Mouse (Mus musculus) heart, adult 8-10 months (tissue): ENCODE results near the gene Cfl1. TPM values are rescaled to one million over a fixed set of nuclear protein-coding genes. Genes with fewer than 3 reads are reported as not detected.
A peak's percentile ranks its signal among the peaks of the same experiment; 100 is the strongest.

Experiments used
- DNase-seq: peaks from one replicate; pipeline ENCODE4 v3.0.0; 2022; ENCODE audit warnings: low spot score
- total RNA-seq, 4 experiments: library from RNA; stranded (reverse); gene quantifications; 2 replicates each; pipeline ENCODE4 v1.2.4; 2022

The Cfl1 gene
- total RNA-seq: 100 to 1,000 TPM; 142 to 201 (median 170) TPM

DNA sequence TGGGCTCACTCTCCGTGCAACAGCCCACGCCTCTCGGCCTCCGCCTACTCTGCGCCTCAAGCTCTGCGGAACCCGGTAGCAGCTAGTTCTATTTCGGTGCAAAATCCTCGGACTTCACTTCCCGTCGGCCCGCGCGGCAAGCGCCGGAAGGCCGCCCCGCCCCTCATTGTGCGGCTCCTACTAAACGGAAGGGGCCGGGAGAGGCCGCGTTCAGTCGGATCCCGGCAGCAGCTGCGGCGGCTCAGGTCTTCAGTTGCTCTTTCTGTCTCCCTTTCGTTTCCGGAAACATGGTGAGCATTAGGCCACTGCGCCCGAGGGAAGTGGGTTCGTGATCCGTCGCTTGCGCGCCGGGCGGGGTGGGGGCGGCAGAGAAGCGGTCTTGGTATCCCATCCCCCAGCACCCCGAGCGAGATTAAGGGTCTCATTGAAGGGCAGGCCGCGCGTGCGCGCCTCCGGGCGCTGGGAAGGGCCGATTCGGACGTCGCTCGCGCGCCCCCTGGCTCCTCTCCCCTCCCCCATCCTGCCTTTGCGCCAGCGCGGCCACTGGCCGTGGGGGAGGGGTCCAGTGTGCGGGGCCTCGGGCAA is at the start of gene Cfl1:
Gene Cfl1, plus strand, starts transcription at position 143 of the 585 bp plus-strand sequence.
- DNase-seq: peak; percentile 96

DNA sequence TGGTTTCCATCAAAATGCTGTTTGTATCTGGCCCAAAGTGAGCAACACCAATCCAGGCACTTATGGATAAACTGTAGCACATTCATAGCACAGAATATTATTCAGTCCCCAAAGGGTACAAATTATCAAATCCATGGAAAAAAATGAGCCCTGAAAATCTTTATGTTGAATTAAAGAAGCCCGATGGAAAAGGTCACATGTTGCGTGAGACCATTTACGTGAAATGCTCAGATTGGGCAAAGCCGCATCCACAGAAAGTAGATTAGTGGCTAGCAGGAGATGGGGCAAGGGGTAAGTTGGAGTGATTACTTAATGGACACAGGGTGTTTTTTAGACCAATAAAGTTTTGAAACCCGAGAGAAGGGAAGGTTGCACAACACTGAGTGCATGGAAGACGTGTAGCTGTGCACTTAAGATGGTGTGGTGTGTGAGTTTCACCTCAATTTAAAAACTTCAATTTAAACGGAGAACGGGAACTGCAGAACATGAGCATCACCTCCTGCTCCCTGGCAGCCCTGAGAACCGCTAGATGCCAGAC is 45.8 kb upstream of the Cfl1 start:
- no peak for DNase-seq

DNA sequence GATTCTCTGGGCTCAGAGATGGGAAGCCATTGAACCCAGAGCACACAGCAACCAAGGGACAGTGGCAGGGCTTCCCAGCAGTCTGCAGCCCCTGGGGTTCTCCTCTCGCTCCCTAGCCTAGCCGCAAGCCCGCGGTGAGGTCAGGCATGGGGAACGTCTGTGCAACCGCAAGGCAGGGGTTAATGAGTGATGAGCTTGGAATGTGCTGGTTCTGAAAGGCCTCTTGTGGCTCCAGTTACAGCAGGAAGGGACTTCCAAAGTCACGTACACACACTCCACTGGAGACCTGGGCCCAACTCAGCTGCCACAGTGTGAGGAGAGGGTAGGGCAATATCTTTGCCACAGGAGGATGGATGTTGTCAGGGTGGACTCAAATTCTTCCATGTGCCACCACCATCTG is 45.3 kb upstream of the Cfl1 start:
- no peak for DNase-seq

DNA sequence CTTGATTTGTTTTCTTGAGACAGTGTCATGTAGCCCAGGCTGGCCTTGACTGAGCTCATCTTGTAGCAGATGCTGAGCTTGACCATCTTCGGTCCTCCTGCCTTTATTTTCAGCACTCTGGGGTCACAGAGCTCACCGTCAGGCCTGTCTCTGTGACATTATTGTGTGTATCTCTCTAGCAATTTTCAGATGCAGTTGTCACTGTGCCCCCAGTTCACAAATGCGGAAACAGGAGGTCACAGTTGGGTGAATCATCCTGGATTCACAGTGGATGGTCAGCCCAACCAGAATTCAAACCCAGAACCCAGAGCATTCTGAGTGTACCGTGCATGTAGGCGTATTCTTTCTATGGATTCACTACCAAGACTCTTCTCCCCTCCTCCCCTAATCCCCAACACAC is 44.5 kb upstream of the Cfl1 start:
- no peak for DNase-seq

DNA sequence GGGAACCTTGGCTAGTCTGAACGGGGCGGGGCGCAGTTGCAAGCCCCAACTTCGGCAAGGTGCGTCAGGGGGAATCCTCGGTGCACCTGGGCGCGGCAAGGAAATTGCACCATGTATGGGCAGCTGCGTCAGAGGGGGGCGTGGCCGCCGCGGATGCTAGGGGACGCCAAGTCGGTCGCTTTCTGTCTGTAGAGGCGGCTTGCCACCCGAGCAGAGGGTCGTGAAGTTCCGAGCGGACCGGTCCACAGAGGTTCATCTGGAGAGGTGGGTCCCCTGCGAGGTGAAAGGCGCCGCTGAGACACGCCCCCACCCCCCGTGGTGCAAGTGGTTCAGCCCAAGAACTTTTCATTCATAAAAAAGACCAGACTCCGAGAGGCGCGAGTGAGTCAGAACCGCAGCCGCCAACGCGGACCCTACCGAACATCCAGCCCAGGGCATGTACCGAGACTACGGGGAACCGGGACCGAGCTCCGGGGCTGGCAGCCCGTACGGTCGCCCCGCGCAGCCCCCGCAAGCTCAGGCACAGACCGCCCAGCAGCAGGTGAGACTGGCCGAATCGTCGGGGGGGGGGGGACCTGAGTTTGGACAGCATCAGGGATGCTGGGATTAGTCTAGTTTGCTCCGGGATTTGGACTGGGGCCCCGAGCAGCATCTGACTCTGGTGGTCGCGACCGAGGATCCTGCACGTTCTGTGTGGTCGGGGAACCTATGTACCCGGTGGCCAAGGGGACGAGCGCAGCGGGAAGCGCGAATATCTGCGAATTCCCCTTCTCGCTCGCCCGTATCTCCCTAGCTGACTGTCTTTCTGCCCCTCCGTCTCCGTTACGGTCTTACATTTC is 42.5 kb upstream of the Cfl1 start, which contains the start of gene Fosl1:
Gene Fosl1, plus strand, starts transcription at position 33 of the 839 bp plus-strand sequence.
- DNase-seq: no peak

DNA sequence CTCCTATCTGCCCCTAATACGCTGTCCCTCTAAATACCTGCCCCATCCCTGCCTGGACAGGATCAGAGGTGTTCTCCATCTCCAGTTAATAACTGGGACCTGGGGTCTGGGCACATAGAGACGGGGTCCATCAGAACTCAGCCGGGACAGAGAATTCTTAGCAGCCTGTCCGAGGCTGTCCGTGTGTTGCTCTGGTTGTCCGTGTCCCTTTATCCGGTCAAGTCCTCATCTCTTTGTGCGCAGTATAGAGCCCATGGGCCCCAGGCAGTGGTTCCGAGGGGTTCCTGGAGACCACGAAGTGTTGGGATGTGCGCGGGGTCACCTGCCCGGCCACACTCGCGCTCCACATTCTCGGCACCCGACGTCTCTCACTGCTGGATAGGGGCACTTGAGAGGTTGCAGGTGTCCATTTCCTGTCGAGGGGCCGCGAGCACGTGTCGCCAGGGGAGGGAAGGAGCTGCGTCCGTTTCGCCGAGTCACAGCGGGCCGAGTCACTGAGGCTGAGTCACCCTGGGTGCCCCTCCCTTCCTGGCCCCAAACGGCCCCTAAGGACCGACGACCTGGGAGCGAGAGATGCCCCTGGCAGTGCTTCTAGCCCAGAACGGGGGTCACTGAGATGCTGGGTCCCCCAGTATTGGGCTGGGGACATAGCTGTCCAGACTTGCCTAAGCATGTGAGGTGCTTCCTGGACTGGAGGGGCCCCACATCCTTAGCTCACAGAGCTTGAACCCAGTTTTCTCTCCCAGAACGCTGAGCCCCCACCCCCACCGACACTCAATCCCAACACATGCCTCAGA is 41.7 kb upstream of the Cfl1 start:
- no peak for DNase-seq

DNA sequence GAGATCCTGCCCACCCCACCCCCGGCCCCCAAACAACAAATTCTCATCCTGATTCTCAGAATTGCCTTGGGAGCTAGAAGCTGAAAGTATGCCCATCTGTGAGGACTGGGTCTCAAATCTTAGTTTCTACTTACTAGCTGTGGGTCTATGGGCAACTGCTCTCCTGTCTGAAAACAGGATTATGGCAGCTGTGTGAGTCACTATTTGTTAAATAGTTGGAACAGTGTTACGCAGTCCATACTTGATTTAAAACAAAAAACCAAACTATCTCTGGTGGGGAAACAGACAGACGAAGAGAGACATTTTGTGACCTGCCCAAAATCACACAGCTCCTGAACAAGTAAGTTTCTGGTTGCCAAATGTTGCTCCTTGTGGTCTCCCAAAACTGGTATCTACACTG is 40.6 kb upstream of the Cfl1 start:
- no peak for DNase-seq

DNA sequence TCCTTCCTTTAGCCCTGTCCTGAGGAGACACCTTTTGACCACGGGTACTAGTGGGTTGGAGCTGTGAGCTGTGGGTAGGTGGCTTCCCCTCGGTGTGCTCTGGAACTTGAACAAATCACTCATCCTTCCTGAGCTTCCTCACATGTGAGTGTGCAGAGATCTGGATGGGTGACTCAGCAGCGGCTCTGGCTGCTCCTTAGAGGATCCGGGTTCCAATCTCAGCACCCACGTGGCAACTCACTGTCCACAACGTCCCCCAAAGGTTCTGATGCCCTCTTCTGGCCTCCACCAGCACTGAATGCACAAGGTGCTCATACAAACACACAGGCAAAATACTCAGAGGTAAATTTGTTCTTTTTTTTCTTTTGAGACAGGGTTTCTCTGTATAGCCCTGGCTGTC is 38.5 kb upstream of the Cfl1 start:
- DNase-seq: no peak

DNA sequence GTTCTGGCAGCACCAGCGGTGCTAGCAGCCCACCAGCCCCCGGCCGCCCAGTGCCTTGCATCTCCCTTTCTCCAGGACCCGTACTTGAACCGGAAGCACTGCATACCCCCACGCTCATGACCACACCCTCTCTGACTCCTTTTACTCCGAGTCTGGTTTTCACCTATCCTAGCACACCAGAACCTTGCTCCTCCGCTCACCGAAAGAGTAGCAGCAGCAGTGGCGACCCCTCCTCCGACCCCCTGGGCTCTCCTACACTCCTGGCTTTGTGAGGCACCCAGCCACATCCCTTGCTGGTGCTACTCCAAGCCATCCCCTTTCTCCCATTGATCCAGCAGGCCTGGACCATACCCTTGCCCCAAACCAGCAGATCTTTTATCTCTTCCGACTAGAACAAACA is 35.2 kb upstream of the Cfl1 start:
- no peak for DNase-seq

DNA sequence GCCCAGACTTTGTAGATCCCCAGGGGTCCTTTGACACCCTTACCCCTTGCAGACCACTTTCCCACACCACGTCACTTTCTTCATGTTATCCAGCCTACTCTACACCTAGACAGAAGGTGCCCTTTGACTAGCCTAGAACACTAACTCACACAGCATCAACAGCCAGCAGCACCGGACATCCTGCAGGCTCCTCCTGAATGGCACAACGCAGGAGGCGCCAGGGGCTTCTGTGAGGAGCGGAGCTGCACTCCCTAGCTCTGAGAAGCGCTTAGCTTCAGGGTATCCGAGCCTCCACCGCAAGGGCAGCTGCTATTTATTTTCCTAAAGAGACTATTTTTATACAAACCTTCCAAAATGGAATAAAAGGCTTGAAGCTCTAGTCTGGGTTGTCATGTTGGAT is 34.7 kb upstream of the Cfl1 start:
- no peak for DNase-seq

DNA sequence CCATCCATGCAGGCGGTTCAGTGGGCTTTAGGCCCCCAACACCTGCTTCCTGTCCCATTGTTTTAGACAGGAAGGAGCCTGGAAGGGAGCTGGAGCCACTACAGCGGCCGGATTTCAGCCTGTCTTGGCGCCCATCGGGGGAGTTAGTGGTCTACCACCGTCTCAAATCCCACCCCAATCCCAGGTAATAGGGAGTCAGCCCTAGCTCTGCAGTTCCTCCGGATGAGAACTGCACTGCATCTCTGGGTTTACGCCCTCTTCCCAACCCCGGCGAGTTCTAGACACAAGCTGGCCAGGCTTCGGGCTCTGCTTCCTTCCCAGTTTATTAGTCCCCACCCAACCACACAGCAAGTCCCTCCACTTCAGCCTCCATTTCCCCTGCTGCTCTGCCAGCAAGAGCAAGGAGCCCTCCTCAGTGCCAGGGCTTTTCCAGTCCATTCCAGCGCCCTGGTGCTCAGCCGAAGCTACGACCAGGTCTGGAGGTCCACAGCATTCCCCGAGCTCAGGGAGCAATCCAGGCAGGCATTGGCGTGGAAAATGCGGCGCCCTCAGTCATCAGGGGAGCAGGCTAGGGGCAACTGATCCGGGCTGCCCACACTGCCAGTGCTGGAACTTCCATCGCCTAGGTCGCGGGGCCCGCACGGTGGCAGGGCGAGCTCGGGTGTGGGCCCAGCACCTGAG is 33.9 kb upstream of the Cfl1 start:
- peak; percentile 74 for DNase-seq

DNA sequence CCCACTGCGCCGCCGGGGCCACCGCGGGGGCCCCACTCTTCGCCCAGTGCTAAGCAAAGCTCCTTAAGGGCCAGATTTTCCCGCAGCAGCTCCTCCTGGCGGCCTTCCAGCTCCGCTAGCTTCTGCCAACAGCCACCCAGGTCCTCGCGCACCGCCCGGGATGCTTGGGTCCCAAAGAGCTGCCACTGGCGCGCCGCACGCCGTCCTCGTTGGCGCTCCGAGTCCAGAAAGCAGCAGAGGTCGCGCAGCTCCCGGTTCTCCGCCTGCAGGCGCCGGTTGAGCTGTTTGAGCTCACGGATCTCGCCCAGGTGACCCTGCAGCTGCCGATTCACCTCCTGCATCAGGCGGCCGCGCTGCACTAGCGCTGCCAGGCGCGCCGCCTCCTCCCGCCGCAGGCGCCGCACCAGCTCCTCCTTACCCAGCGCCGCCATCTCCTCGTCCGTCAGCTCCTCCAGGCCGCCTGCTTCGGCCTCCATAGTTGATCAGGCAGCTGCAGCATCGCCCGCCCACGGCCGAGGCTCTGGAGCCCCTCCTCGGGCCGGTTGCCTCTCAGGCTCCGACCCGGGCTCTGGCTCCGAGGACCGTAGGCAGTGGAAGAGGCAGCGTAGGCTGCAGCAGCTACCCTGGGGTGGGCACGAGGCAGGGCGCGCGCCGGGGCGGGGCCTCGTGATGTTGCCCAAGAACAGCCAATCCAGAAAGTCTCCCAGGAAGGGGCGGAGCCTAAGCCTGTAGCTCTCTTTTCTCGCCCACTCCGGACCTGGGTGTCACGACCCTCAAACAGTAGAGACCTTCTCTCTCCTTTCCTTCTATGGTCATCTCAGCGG is 33.1 kb upstream of the Cfl1 start:
- DNase-seq: peak; percentile 95

DNA sequence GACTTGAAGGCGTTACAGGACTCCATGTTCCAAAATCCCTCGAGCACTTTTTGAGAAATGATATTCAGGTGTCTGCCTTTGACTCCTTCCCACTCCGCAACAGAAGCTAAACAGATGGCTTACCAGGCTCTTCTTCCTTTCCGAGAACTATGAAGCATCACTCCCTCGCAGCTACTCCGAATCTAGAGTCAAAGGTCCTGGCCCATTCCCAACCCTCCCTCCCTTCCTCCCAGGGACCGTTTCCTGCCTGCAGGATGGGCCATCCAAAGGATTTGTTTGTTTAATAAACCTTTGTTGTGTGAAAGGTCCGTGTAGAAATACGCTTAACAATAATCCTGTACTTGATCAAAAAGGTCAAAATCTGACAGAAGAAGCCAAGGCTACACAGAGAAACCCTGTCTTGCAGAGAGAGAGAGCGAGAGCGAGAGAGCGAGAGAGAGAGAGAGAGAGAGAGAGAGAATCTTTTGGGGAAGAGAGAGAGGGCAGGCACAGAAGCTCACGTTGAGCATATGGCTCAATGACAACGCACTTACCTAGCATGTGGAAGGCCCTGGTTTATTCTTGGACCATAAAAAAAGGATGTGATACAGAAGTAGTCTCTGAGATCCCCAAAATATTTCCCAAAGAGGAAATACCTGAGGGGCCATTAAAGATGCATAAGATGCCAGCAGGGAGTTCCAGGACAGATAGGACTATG is 32.4 kb upstream of the Cfl1 start, which contains the start of gene Ccdc85b:
Gene Ccdc85b, minus strand, starts transcription at position 149 of the 697 bp plus-strand sequence.
- no peak for DNase-seq

DNA sequence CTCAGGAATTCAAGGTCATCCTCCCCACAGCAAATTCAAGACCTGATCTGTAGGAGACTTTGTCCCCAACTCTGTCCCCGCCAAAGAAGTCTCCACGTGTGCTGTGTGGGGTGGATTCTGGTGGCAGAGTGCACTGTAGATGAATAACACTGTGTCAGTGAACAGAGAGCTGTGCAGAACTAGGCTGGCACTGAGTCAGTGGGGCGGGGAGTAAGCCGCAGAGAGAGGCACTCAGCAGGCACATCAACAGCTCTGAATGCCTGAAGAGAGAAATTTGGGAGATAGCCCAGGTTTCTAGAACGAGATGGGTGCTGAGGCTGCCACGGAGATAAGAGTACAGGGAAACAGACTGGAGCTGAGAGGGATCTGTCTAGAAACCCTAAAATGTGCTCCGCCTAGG is 31.2 kb upstream of the Cfl1 start:
- no peak for DNase-seq

DNA sequence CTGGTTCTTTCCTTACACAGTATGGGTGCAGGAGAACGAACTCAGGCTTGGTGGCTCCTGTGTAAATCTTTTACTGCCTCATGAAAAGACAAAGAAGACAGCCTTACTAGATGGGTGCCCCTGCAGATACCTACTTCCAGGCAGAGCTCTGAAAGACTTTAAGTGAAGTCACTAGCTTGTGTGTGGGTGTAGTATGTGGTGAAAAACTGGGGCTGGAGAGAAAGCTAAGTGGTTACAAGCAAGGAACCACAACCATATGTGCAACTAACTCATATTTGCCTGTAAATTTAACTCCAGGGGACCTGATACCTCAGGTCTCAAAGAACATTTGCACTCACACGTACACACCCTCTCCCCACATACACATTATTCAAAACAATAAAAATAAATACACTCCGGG is 30.4 kb upstream of the Cfl1 start:
- no peak for DNase-seq

DNA sequence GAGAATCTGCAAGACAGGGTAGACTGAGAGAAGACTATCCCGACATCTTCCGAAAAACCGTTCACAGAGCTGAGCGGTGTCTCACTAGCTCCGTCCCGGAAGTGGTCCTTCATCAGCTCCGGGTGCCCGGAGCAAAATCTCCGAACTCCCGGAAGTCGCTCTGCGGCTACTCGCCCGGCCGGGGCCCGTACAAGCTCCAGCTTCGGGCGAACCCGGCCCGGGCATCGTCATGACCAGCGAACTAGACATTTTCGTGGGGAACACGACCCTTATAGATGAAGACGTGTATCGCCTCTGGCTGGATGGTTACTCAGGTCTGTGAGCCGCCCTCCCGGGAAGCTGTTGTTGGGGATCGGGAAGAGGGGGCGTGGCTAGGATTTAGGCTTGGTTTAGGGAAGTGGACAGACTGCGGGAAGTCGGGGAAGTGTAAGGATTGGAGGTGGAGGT is 29.8 kb upstream of the Cfl1 start, which contains the start of gene Fibp:
Gene Fibp, plus strand, starts transcription at position 151 of the 447 bp plus-strand sequence.
- peak; percentile 86 for DNase-seq

DNA sequence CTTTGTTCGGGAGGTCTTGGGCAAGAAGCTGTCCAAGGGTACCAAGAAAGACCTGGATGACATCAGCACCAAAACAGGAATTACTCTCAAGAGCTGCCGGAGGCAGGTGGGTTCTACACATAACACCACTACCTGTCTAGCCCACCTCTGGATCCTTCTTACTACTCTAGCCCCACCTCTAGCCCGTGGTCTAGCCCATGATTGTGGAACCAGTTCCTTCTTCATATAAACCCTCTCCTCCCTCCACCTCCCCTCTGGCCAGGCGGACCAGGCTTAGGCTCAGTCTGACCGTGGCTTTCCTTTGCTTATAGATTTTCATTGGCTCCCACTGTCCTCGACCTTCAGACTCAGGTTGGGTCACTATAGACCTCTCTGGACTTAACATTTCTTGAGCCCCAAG is 28.8 kb upstream of the Cfl1 start:
- no peak for DNase-seq

DNA sequence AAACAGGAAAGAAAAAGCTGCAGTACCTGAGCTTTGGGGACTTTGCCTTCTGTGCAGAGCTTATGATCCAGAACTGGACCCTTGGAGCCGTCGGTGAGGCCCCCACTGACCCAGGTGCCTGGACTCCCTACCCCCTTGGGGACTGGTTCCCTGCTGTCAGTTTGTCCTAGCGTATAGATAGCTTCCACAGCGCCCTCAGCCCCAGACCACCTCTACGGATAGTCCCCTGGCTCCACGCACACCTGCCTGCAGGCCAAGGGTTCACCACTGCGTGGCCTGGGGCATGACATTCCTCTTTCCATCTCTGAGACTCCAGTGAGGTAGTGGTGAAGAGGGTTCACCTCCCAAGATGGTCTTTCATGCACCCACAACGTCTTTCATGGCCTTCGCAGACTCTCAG is 27.0 kb upstream of the Cfl1 start:
- no peak for DNase-seq

DNA sequence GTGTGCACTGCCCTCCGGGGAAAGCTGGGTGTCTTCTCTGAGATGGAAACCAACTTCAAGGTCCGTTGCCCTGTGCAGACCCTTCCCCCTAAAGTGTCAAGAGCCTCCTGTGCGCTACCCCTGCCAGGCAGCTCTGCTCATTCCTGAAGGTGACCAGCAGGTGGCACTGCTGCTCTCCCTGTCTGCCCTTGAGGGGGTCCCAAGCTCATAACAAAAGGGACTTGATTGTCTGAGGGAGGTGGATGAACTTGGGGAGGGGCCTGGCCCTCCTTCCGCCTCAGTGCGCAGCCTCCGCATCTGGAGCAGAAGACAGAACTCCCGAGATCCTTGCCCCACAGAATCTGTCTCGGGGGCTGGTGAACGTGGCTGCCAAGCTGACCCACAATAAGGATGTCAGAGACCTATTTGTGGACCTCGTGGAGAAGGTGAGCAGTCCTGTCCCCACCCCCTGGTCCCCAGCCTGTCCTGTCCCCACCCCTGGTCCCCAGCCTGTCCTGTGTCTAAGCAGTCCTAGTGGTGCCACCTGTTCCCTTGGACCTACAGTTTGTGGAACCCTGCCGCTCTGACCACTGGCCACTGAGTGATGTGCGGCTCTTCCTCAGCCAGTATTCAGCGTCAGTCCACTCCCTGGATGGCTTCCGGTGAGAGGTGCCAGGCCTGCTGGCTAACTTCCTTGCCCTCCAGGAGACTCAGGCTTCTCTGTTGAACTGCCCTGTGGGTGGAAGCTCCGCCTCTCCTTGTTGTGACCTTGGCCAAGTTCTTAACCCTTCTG is 26.3 kb upstream of the Cfl1 start:
- no peak for DNase-seq
